ENCODE assay signal across 9 mouse cellular contexts in the genomic region with DNA sequence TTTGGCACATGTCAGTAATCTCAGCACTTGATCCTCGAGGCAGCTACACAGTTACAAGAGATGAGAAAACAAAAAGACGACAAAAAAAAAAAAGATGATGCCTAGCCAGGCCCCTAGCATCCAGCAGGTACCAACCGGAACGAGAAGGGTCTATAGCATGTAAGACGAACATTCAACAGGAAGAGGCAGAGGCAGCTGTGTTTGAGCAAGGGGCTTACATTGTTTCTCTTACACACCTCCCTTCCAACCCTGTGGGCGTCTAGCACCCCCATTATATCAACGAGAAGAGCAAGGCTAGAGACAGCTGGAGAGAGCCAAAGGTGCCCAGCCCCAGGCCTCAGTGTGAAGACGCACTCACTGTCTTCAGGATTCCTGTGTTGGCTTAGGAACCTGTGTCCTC. TPM values are rescaled to one million over a fixed set of nuclear protein-coding genes. Genes with fewer than 3 reads are reported as not detected.
A peak's percentile ranks its signal among the peaks of the same experiment; 100 is the strongest.
DNase-seq lines count a peak whose midpoint lies in the region; ATAC-seq and TF ChIP-seq lines count a peak whose summit lies in the region.
"Had no signal": no experiment of that assay in that cellular context is flagged by ENCODE, and none has a peak within 500 bp of the region (broad histone marks: within the 10 kb centered on the region; RNA-seq: fewer than 3 reads in every experiment).

No protein-coding gene starts in this region.

- no peaks in the 10 kb centered on the region for H3K9me3 ChIP-seq in heart, embryonic 15.5 days (replicated peaks)
- no peaks in the 10 kb centered on the region for H3K9me3 ChIP-seq in intestine, embryonic 15.5 days
- H3K9me3 ChIP-seq in stomach, embryonic 14.5 days (ENCODE audit: control insufficient read depth, low read depth, low read length): no peaks in the 10 kb centered on the region

- peak overlapping the region; percentile 95 for H3K27ac ChIP-seq in heart, embryonic 15.5 days
- peak overlapping the region; percentile 94 for H3K27ac ChIP-seq in spleen, adult 2 months (ENCODE audit: insufficient read depth, low read length)
- H3K27ac ChIP-seq in intestine, embryonic 15.5 days: peak overlapping the region; percentile 94
- 0 out of 2 replicates have a peak overlapping the region, but pooled peaks have one; percentile 16 for H3K27ac ChIP-seq in stomach, embryonic 14.5 days (ENCODE audit: low read length)

- no peak for DNase-seq in heart, adult 8-10 months (ENCODE audit: low spot score)
- no peak for DNase-seq in spleen, adult 2 months (ENCODE audit: low read depth in 1 of 2, low spot score in 2 of 2)
- DNase-seq in spleen, postnatal 4 days (ENCODE audit: low spot score in 2 of 2): no peak
- DNase-seq in layer of hippocampus, postnatal 14 days (ENCODE audit: low spot score in 2 of 2): no peak
- no peak for DNase-seq in left cerebral cortex, postnatal 36 days (ENCODE audit: low spot score in 2 of 2)

- TF ChIP-seq POLR2A in spleen, adult 2 months (IDR thresholded peaks at IDR 0.05; ENCODE audit: low read depth, low read length): no peak

- intact Hi-C loops in left cerebral cortex, postnatal 36 days (cut with DNase I): loop anchor here (5.0 to 10.0 kb wide), 2 partner anchors 35 to 592 kb away; no protein-coding TSS in a partner anchor

- TF ChIP-seq CTCF in spleen, adult 2 months (IDR thresholded peaks at IDR 0.05; ENCODE audit: extremely low read depth, insufficient read depth, insufficient read length, insufficient replicate concordance): no peak

- no peak overlapping the region for H3K4me3 ChIP-seq in heart, embryonic 15.5 days
- H3K4me3 ChIP-seq in spleen, adult 2 months (ENCODE audit: extremely low read depth, insufficient read depth, insufficient read length): peak overlapping the region; percentile 26
- H3K4me3 ChIP-seq in intestine, embryonic 15.5 days (replicated peaks): no peak overlapping the region
- H3K4me3 ChIP-seq in stomach, embryonic 14.5 days (ENCODE audit: low read depth, low read length): no peak overlapping the region

- peak overlapping the region; percentile 92 for H3K4me2 ChIP-seq in heart, embryonic 15.5 days
- peak overlapping the region; percentile 79 for H3K4me2 ChIP-seq in intestine, embryonic 15.5 days (replicated peaks)
- H3K4me2 ChIP-seq in stomach, embryonic 14.5 days (replicated peaks; ENCODE audit: low read depth, low read length): peak overlapping the region; percentile 85; the same call in 1 of the 2 replicates

- no peak overlapping the region for H3K9ac ChIP-seq in heart, embryonic 15.5 days
- H3K9ac ChIP-seq in intestine, embryonic 15.5 days: peak overlapping the region; percentile 11; the same call in 1 of the 2 replicates
- H3K9ac ChIP-seq in stomach, embryonic 14.5 days (replicated peaks; ENCODE audit: low read depth, low read length): no peak overlapping the region

- H3K4me1 ChIP-seq in heart, embryonic 15.5 days (replicated peaks): peaks cover 89% of the 10 kb centered on the region
- peaks cover 27% of the 10 kb centered on the region; the same call in 1 of the 2 replicates for H3K4me1 ChIP-seq in spleen, adult 2 months (ENCODE audit: control insufficient read depth, insufficient read depth, insufficient read length)
- H3K4me1 ChIP-seq in intestine, embryonic 15.5 days (replicated peaks): peaks cover 68% of the 10 kb centered on the region
- peaks cover 58% of the 10 kb centered on the region for H3K4me1 ChIP-seq in stomach, embryonic 14.5 days (ENCODE audit: control insufficient read depth, insufficient read depth, low read length)

- 64% methylated on average over 8 of the region's 8 CpGs for WGBS in heart, embryonic 15.5 days
- 60% methylated on average over 8 of the region's 8 CpGs for WGBS in spleen, adult 2 months
- WGBS in intestine, embryonic 15.5 days: 47% methylated on average over 8 of the region's 8 CpGs
- WGBS in stomach, embryonic 14.5 days: 47% methylated on average over 8 of the region's 8 CpGs

- peaks cover 8% of the 10 kb centered on the region; the same call in 1 of the 2 replicates for H3K36me3 ChIP-seq in heart, embryonic 15.5 days
- H3K36me3 ChIP-seq in spleen, adult 2 months (ENCODE audit: control insufficient read depth, insufficient read depth, low read length): no peaks in the 10 kb centered on the region
- H3K36me3 ChIP-seq in intestine, embryonic 15.5 days: 0 out of 2 replicates have a peak, but pooled peaks cover 6% of the 10 kb centered on the region
- H3K36me3 ChIP-seq in stomach, embryonic 14.5 days (ENCODE audit: control insufficient read depth, insufficient read depth, low read length): peaks cover 5% of the 10 kb centered on the region; the same call in 1 of the 2 replicates

- no peak for ATAC-seq in heart, embryonic 15.5 days (replicated peaks; ENCODE audit: insufficient number of reproducible peaks, insufficient read depth, low FRiP score, low read depth)
- no peak for ATAC-seq in intestine, embryonic 15.5 days
- ATAC-seq in stomach, embryonic 14.5 days (ENCODE audit: insufficient number of reproducible peaks, insufficient read depth, low FRiP score, low read depth): no peak

- no peaks in the 10 kb centered on the region for H3K27me3 ChIP-seq in heart, embryonic 15.5 days
- H3K27me3 ChIP-seq in spleen, adult 2 months (ENCODE audit: control insufficient read depth, insufficient read depth, low read length): no peaks in the 10 kb centered on the region
- H3K27me3 ChIP-seq in intestine, embryonic 15.5 days (replicated peaks): no peaks in the 10 kb centered on the region
- H3K27me3 ChIP-seq in stomach, embryonic 14.5 days (ENCODE audit: control insufficient read depth, insufficient read depth, low read length): no peaks in the 10 kb centered on the region

RNA-seq across cellular contexts. Expression of gene Tk1, which starts 1.0 kb away (rescaled TPM):
- 92.9 and 102 TPM in 2 replicates for polyA plus RNA-seq in heart, embryonic 15.5 days (2015; fragmentation: Nextera tagmentation; extraction: Ambion mirVana)
- 1 to 10 TPM in 3 of 4 experiments, under 1 TPM in 1; 0.78 to 3.2 (median 2.3) TPM for total RNA-seq in heart, adult 8-10 months (2022)
- 61.6 and 68.4 TPM in 2 replicates for polyA plus RNA-seq in spleen, adult 2 months (2012; rRNA removed)
- polyA plus RNA-seq in intestine, embryonic 15.5 days (2015; fragmentation: Nextera tagmentation; extraction: Ambion mirVana): 144 and 146 TPM in 2 replicates
- polyA plus RNA-seq in stomach, embryonic 14.5 days (2014; fragmentation: Nextera tagmentation; extraction: Ambion mirVana): 133 and 149 TPM in 2 replicates
- 1 to 10 TPM; 1.6 to 3.3 TPM for total RNA-seq in layer of hippocampus, postnatal 14 days (2021)
- total RNA-seq in left cerebral cortex, postnatal 36 days (2021): 1 to 10 TPM in 1 of 2 experiments, under 1 TPM in 1; 0.39 to 1.3 TPM

RNA-seq across cellular contexts. Expression of gene Afmid, which starts 1.2 kb away (rescaled TPM):
- polyA plus RNA-seq in heart, embryonic 15.5 days (2015; fragmentation: Nextera tagmentation; extraction: Ambion mirVana): 15.1 and 16.6 TPM in 2 replicates
- 1 to 10 TPM; 2.3 to 6.0 (median 4.9) TPM for total RNA-seq in heart, adult 8-10 months (2022)
- 18.5 and 19.2 TPM in 2 replicates for polyA plus RNA-seq in spleen, adult 2 months (2012; rRNA removed)
- 8.3 and 8.9 TPM in 2 replicates for polyA plus RNA-seq in intestine, embryonic 15.5 days (2015; fragmentation: Nextera tagmentation; extraction: Ambion mirVana)
- polyA plus RNA-seq in stomach, embryonic 14.5 days (2014; fragmentation: Nextera tagmentation; extraction: Ambion mirVana): 6.4 and 7.1 TPM in 2 replicates
- 1 to 10 TPM; 4.2 to 4.5 TPM for total RNA-seq in layer of hippocampus, postnatal 14 days (2021)
- total RNA-seq in left cerebral cortex, postnatal 36 days (2021): 1 to 10 TPM; 5.4 to 7.2 TPM

RNA-seq across cellular contexts. Expression of gene Gm20708, which starts 17.4 kb away (rescaled TPM):
- 0.97 and 1.5 TPM in 2 replicates for polyA plus RNA-seq in heart, embryonic 15.5 days (2015; fragmentation: Nextera tagmentation; extraction: Ambion mirVana)
- 1 to 10 TPM in 2 of 4 experiments, under 1 TPM in 1, not detected in 1; 0.63 to 1.3 (median 1.2) TPM for total RNA-seq in heart, adult 8-10 months (2022)
- polyA plus RNA-seq in spleen, adult 2 months (2012; rRNA removed): 0.25 TPM in 1 of 2 replicates, not detected in the other
- 0.26 and 0.38 TPM in 2 replicates for polyA plus RNA-seq in intestine, embryonic 15.5 days (2015; fragmentation: Nextera tagmentation; extraction: Ambion mirVana)
- 1.1 TPM in 1 of 2 replicates, not detected in the other for polyA plus RNA-seq in stomach, embryonic 14.5 days (2014; fragmentation: Nextera tagmentation; extraction: Ambion mirVana)
- total RNA-seq in layer of hippocampus, postnatal 14 days (2021): 1 to 10 TPM; 2.8 to 3.2 TPM
- 1 to 10 TPM; 1.4 to 2.2 TPM for total RNA-seq in left cerebral cortex, postnatal 36 days (2021)
- polyA plus RNA-seq: neural tube, embryonic 11.5 days had no signal

RNA-seq across cellular contexts. Expression of gene Syngr2, which starts 17.4 kb away (rescaled TPM):
- 84.6 and 105 TPM in 2 replicates for polyA plus RNA-seq in heart, embryonic 15.5 days (2015; fragmentation: Nextera tagmentation; extraction: Ambion mirVana)
- 100 to 1,000 TPM; 123 to 137 (median 131) TPM for total RNA-seq in heart, adult 8-10 months (2022)
- polyA plus RNA-seq in spleen, adult 2 months (2012; rRNA removed): 188 and 245 TPM in 2 replicates
- 135 and 151 TPM in 2 replicates for polyA plus RNA-seq in intestine, embryonic 15.5 days (2015; fragmentation: Nextera tagmentation; extraction: Ambion mirVana)
- polyA plus RNA-seq in stomach, embryonic 14.5 days (2014; fragmentation: Nextera tagmentation; extraction: Ambion mirVana): 101 and 115 TPM in 2 replicates
- 10 to 100 TPM; 15.2 to 15.4 TPM for total RNA-seq in layer of hippocampus, postnatal 14 days (2021)
- 10 to 100 TPM; 10.1 to 10.2 TPM for total RNA-seq in left cerebral cortex, postnatal 36 days (2021)

RNA-seq across cellular contexts. Expression of gene Birc5, which starts 22.1 kb away (rescaled TPM):
- 202 and 215 TPM in 2 replicates for polyA plus RNA-seq in heart, embryonic 15.5 days (2015; fragmentation: Nextera tagmentation; extraction: Ambion mirVana)
- under 1 TPM; 0.25 to 0.87 (median 0.67) TPM for total RNA-seq in heart, adult 8-10 months (2022)
- polyA plus RNA-seq in spleen, adult 2 months (2012; rRNA removed): 11.6 and 14.1 TPM in 2 replicates
- 307 and 336 TPM in 2 replicates for polyA plus RNA-seq in intestine, embryonic 15.5 days (2015; fragmentation: Nextera tagmentation; extraction: Ambion mirVana)
- polyA plus RNA-seq in stomach, embryonic 14.5 days (2014; fragmentation: Nextera tagmentation; extraction: Ambion mirVana): 287 and 307 TPM in 2 replicates
- 1 to 10 TPM; 2.1 to 3.4 TPM for total RNA-seq in layer of hippocampus, postnatal 14 days (2021)
- total RNA-seq in left cerebral cortex, postnatal 36 days (2021): 1 to 10 TPM in 1 of 2 experiments, under 1 TPM in 1; 0.66 to 1.5 TPM

Comparison
In these comparisons a context has a peak if more than half of its experiments do, and no peak if none do; other contexts are left out.
1. H3K27ac ChIP-seq: peak in every context shown above with its lines; median percentile 95 in heart, embryonic 15.5 days; 94 in spleen, adult 2 months; 94 in intestine, embryonic 15.5 days; 16 in stomach, embryonic 14.5 days.